Mouse (Mus musculus) limb, embryonic 14.5 days (tissue): ENCODE results near the gene Map3k21. TPM values are rescaled to one million over a fixed set of nuclear protein-coding genes. Genes with fewer than 3 reads are reported as not detected.

Experiments
- ATAC-seq: fragments of 200-750 bp; cut with Nextera tagmentation; 2 replicates; pipeline ENCODE4 v1.8.0; 2017; ENCODE audit warnings: low read depth, moderate number of reproducible peaks, moderate TSS enrichment; ENCODE audit not compliant: low FRiP score
- DNase-seq: peaks from one replicate; pipeline ENCODE4 v3.0.0-alpha.2; 2015; ENCODE audit warnings: low spot score
- H3K27ac ChIP-seq: fragments of 300-500 bp; sonication (generic); replicated peaks from 2 replicates; pipeline ENCODE4 v1.5.1; 2014; ENCODE audit warnings: low read depth, mild to moderate bottlenecking, low read length, moderate library complexity, mixed read lengths
- H3K27me3 ChIP-seq: fragments of 300-500 bp; sonication (generic); 2 replicates; pipeline ENCODE4 v1.6.1; 2014; ENCODE audit warnings: low read length, mixed read lengths; ENCODE audit not compliant: control insufficient read depth, insufficient read depth
- H3K36me3 ChIP-seq: fragments of 300-500 bp; sonication (generic); 2 replicates; pipeline ENCODE4 v1.6.1; 2014; ENCODE audit warnings: mild to moderate bottlenecking, low read length, moderate library complexity, mixed read lengths; ENCODE audit not compliant: control insufficient read depth, insufficient read depth
- H3K4me1 ChIP-seq: fragments of 300-500 bp; sonication (generic); 2 replicates; pipeline ENCODE4 v1.6.1; 2014; ENCODE audit warnings: antibody characterized with exemption, low read length, mixed read lengths; ENCODE audit not compliant: control insufficient read depth, insufficient read depth
- H3K4me2 ChIP-seq: fragments of 300-500 bp; sonication (generic); replicated peaks from 2 replicates; pipeline ENCODE4 v1.6.1; 2014; ENCODE audit warnings: low read depth, mild to moderate bottlenecking, low read length, moderate library complexity; ENCODE audit not compliant: severe bottlenecking
- H3K4me3 ChIP-seq: fragments of 300-500 bp; sonication (generic); replicated peaks from 2 replicates; pipeline ENCODE4 v1.5.1; 2014; ENCODE audit warnings: low read length
- H3K9ac ChIP-seq: fragments of 300-500 bp; sonication (generic); 2 replicates; pipeline ENCODE4 v1.6.1; 2014; ENCODE audit warnings: mild to moderate bottlenecking, low read depth, low read length, moderate library complexity; ENCODE audit not compliant: severe bottlenecking
- H3K9me3 ChIP-seq: fragments of 300-500 bp; sonication (generic); 2 replicates; pipeline ENCODE4 v1.6.1; 2016; ENCODE audit warnings: low read length; ENCODE audit not compliant: control insufficient read depth
- POLR2A ChIP-seq: fragments of 200-500 bp; IDR thresholded peaks from 2 replicates; pipeline ENCODE4 v1.8.0; 2012; ENCODE audit warnings: inconsistent platforms, mild to moderate bottlenecking, moderate library complexity, borderline replicate concordance; ENCODE audit not compliant: insufficient read depth, insufficient read length; ENCODE audit errors: extremely low read depth
- WGBS: fragments of 180-500 bp; shearing (Covaris S2); extraction: QIAGEN DNeasy Blood & Tissue Kit; methylation state at CpG from one replicate; pipeline ENCODE4 v1.1.7; 2014; 5-methylcytosine and 5-hydroxymethylcytosine counted together
- polyA plus RNA-seq, 2 experiments: library from polyadenylated mRNA; depleted of rRNA in 1 of 2; stranded (reverse) in 1 of 2; unstranded in 1 of 2; fragments of >200 nt; fragmentation: Nextera tagmentation in 1 of 2; extraction: Ambion mirVana in 1 of 2; gene quantifications; 2 replicates each; pipeline versions ENCODE4 v1.2.1 to v1.2.3; 2012 to 2014

The Map3k21 gene
- polyA plus RNA-seq, 2 experiments: 0.18 to 0.47 TPM

DNA sequence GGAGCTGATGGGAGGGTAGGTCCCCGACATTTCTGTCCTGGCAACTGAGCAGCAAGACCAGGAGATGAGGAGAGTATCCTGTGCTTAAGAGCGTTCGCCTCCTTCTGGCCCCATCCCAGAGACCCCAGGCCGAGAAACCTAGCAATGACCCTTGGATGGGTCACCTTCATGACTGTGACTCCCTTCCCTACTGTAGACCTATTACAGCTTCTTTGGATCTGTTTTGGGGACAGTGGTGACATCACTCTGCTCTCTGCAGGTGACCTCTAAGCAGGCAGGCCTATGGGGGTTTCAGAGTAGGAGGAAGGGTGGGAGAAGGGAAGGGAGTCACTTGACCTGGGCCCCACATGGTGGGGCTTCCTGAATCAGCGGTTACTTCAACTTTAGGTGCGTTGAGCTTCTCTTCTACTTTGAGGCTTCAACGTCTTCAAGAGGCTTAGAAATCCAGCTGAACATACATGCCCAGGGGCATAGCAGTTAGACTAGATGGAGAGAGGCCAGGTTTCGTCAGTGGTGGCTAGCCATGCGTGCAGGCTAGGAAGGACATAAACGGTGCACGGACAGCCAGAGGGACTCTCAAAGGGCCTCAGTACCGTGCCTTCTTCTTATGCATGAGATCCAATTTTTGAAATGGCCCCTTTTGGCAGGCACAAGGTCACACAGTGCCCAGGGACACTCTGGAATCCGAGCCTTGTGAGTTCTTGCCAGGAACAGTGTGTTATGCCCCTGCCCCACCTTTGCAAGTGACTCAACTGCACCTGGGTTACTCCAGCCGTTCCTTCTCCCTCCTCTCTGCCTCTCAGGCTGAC, 86.0 kb downstream of the Map3k21 start:
- peak overlapping the region; percentile 56 for H3K4me3 ChIP-seq
- no peak overlapping the region for H3K27ac ChIP-seq
- DNase-seq: no peak
- no peak for ATAC-seq
- H3K9me3 ChIP-seq: no peaks in the 10 kb centered on the region
- peaks cover 11% of the 10 kb centered on the region; the same call in 1 of the 2 replicates for H3K4me1 ChIP-seq
- H3K4me2 ChIP-seq: peak overlapping the region; percentile 84
- 21% methylated on average over 13 of the region's 14 CpGs for WGBS
- TF ChIP-seq POLR2A: no peak
- peak overlapping the region; percentile 62 for H3K9ac ChIP-seq
- no peaks in the 10 kb centered on the region for H3K36me3 ChIP-seq
- no peaks in the 10 kb centered on the region for H3K27me3 ChIP-seq

DNA sequence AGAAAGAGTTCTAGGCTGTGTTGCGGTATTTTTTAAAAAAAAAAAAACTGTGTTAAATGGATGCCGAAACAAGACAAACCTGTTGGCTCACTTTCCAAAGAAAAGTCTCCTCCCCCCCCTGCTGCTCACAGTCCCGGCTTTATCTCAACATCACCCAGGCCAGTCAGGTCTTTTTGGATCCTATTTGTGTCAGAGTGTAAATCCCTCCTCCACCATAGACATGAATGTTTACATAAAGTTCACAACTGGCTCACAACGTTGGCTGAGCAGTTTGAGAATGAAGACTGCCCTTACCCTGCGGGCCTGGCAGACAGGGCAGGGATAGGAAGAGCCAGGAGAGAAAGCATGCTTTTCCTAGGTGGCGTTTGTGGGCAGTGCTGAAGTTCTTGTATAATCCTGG, 86.7 kb downstream of the Map3k21 start:
- Histone ChIP-seq H3K4me1 (peaks cover 11% of the 10 kb centered on the region; the same call in 1 of the 2 replicates), H3K27ac (no peak overlapping the region), H3K9ac (no peak overlapping the region), H3K27me3 (no peaks in the 10 kb centered on the region), H3K9me3 (no peaks in the 10 kb centered on the region), H3K36me3 (no peaks in the 10 kb centered on the region), H3K4me3 (peak overlapping the region; percentile 56), H3K4me2 (peak overlapping the region; percentile 84)
- DNase-seq (peak; percentile 10), ATAC-seq (no peak)
- WGBS: 37% methylated on average over 6 of the region's 6 CpGs
- TF ChIP-seq POLR2A: no peak

Other genes with a start within 250 kb of the Map3k21 start
- gene Map10, start 240.6 kb upstream of the Map3k21 start, polyA plus RNA-seq (2012; rRNA removed): 3.4 and 3.6 TPM in 2 replicates
- 6.0 and 8.6 TPM in 2 replicates for gene Map10, start 240.6 kb upstream of the Map3k21 start, polyA plus RNA-seq (2014; fragmentation: Nextera tagmentation; extraction: Ambion mirVana)
- 39.0 TPM in 2 replicates for gene Ntpcr, start 180.5 kb upstream of the Map3k21 start, polyA plus RNA-seq (2012; rRNA removed)
- gene Ntpcr, start 180.5 kb upstream of the Map3k21 start, polyA plus RNA-seq (2014; fragmentation: Nextera tagmentation; extraction: Ambion mirVana): 39.7 and 45.3 TPM in 2 replicates
- gene Pcnx2, start 12.1 kb upstream of the Map3k21 start, polyA plus RNA-seq (2012; rRNA removed): 0.33 and 0.42 TPM in 2 replicates
- gene Pcnx2, start 12.1 kb upstream of the Map3k21 start, polyA plus RNA-seq (2014; fragmentation: Nextera tagmentation; extraction: Ambion mirVana): 0.15 and 0.39 TPM in 2 replicates
- 16.1 and 19.7 TPM in 2 replicates for gene Kcnk1, start 84.7 kb downstream of the Map3k21 start, polyA plus RNA-seq (2012; rRNA removed)
- gene Kcnk1, start 84.7 kb downstream of the Map3k21 start, polyA plus RNA-seq (2014; fragmentation: Nextera tagmentation; extraction: Ambion mirVana): 27.3 and 27.6 TPM in 2 replicates